Mouse (Mus musculus) large intestine, adult 2 months (tissue): ENCODE measurements around the gene Ppox. TPM values are rescaled to one million over a fixed set of nuclear protein-coding genes. Genes with fewer than 3 reads are reported as not detected.

Experiments
- DNase-seq: peaks from one replicate; pipeline ENCODE4 v3.0.0-alpha.2; 2012; ENCODE audit warnings: low read depth, low spot score
- WGBS: fragments of 180-500 bp; shearing (Covaris S2); methylation state at CpG from one replicate; pipeline ENCODE4 v1.1.7; 2018; 5-methylcytosine and 5-hydroxymethylcytosine counted together
- polyA plus RNA-seq: library from polyadenylated mRNA; depleted of rRNA; stranded (reverse); fragments of >200 nt; gene quantifications from 2 replicates; pipeline ENCODE4 v1.2.3, GENCODE M21; 2012; rRNA removed

Gene Ppox
- polyA plus RNA-seq, 1 experiment: 21.9 TPM

DNA sequence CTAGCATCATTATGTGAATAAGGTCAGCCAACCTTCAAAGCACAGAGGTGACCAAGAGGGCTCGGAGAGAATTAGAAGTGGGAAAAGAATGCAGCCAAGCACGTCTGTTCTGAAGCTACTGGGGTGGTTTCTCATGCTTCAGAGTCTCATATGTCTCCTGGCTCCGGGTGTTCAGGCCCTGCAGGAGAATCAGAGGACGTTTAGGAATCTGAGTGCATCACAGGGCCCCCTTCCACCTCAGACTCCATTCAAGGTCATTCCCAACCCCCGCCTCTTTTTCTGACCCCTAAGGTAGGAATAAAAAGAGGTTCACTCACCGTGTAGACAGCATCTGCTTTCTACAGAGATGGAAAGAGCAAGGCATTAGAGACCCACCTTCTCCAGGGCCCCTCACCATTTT, 51.2 kb downstream of the Ppox start:
- WGBS: 72% methylated on average over 6 of the region's 6 CpGs
- DNase-seq: no peak

DNA sequence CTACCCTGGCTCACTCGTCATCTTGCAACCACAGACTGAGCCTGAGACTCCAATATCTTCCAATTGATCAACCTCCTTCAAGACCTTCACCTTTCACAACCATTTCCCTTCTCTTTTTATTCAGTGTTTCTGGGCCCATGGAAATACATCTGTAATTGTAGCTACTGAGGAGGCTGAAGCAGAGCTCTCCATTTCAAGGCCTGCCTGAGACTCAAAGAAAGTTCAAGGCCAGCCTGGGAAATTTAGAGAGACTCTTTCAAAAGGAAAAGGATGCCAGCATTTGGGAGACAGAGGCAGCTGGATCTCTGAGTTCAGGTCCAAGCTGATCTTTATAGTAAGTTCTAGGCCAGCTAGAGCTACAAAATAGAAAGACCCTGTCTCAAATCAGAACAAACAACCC, 53.1 kb downstream of the Ppox start:
- DNase-seq: no peak
- WGBS: 91% methylated on average over 1 of the region's 1 CpGs

DNA sequence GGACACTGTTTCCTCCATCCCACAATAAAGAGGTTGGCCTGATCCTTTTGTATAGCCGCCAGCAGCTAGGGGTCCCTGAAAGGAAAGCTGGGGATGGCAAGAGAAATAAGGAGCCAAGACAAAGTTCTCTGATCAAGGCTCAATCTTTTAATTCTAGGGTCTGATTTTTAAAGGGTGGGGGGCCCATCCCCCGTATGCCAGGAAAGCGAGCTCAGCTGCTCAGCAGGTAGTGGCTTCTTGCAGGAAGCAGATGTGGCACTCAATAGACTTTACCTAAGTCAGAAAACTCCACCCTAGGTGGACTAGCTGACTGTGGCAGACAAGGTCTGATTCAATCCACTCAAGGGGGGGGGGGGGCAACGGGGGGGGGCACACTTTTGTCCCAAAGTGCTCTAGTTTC, 54.2 kb downstream of the Ppox start:
- 67% methylated on average over 4 of the region's 4 CpGs for WGBS
- no peak for DNase-seq

Other genes starting within 250 kb of the Ppox start
- gene Fcgr3, start 216.3 kb downstream of the Ppox start, polyA plus RNA-seq: 11.3 and 18.0 TPM in 2 replicates
- gene Cfap126, start 167.3 kb downstream of the Ppox start, polyA plus RNA-seq: 1.8 and 2.0 TPM in 2 replicates
- 308 and 341 TPM in 2 replicates for gene Sdhc, start 130.6 kb downstream of the Ppox start, polyA plus RNA-seq
- 0.29 and 0.30 TPM in 2 replicates for gene Mpz, start 130.5 kb downstream of the Ppox start, polyA plus RNA-seq
- gene Pcp4l1, start 84.9 kb downstream of the Ppox start, polyA plus RNA-seq: 23.6 and 25.2 TPM in 2 replicates
- 3.8 and 22.7 TPM in 2 replicates for gene Nr1i3, start 67.2 kb downstream of the Ppox start, polyA plus RNA-seq
- 23.1 and 24.0 TPM in 2 replicates for gene Tomm40l, start 58.7 kb downstream of the Ppox start, polyA plus RNA-seq
- gene Apoa2, start 56.1 kb downstream of the Ppox start, polyA plus RNA-seq: 0.50 and 1.9 TPM in 2 replicates
- 56.2 and 58.5 TPM in 2 replicates for gene Fcer1g, start 46.8 kb downstream of the Ppox start, polyA plus RNA-seq
- gene Adamts4, start 30.8 kb downstream of the Ppox start, polyA plus RNA-seq: 1.1 and 2.5 TPM in 2 replicates
- 167 and 181 TPM in 2 replicates for gene Ndufs2, start 29.8 kb downstream of the Ppox start, polyA plus RNA-seq
- 70.3 and 80.0 TPM in 2 replicates for gene B4galt3, start 10.9 kb downstream of the Ppox start, polyA plus RNA-seq
- 30.0 and 36.4 TPM in 2 replicates for gene Usp21, start 6.8 kb upstream of the Ppox start, polyA plus RNA-seq
- 34.5 and 35.8 TPM in 2 replicates for gene Ufc1, start 13.8 kb upstream of the Ppox start, polyA plus RNA-seq
- 44.3 and 50.3 TPM in 2 replicates for gene Dedd, start 48.0 kb upstream of the Ppox start, polyA plus RNA-seq
- 46.5 and 54.7 TPM in 2 replicates for gene Nit1, start 64.5 kb upstream of the Ppox start, polyA plus RNA-seq
- gene Pfdn2, start 64.5 kb upstream of the Ppox start, polyA plus RNA-seq: 10.3 and 11.7 TPM in 2 replicates
- 0.14 and 0.18 TPM in 2 replicates for gene Klhdc9, start 79.6 kb upstream of the Ppox start, polyA plus RNA-seq
- 0.51 and 0.59 TPM in 2 replicates for gene Nectin4, start 88.9 kb upstream of the Ppox start, polyA plus RNA-seq
- 7.0 and 10.2 TPM in 2 replicates for gene Arhgap30, start 107.8 kb upstream of the Ppox start, polyA plus RNA-seq
- 80.1 and 86.0 TPM in 2 replicates for gene Usf1, start 130.1 kb upstream of the Ppox start, polyA plus RNA-seq
- 77.2 and 98.1 TPM in 2 replicates for gene Tstd1, start 137.7 kb upstream of the Ppox start, polyA plus RNA-seq
- 160 and 191 TPM in 2 replicates for gene F11r, start 156.3 kb upstream of the Ppox start, polyA plus RNA-seq
- gene Alyref2, start 222.3 kb upstream of the Ppox start, polyA plus RNA-seq: 3.8 and 5.1 TPM in 2 replicates